Mouse (Mus musculus) brain, embryonic 14.5 days (tissue): ENCODE data around the gene Odf2l.
A peak's percentile ranks its signal among the peaks of the same experiment; 100 is the strongest.

ENCODE experiments used
- CTCF ChIP-seq: fragments of 200-500 bp; IDR thresholded peaks from 2 replicates; pipeline ENCODE4 v1.5.1; 2012; ENCODE audit warnings: inconsistent platforms, mild to moderate bottlenecking, moderate library complexity, borderline replicate concordance; ENCODE audit not compliant: insufficient read depth, insufficient read length; ENCODE audit errors: extremely low read depth
- POLR2A ChIP-seq: fragments of 200-500 bp; IDR thresholded peaks from 2 replicates; pipeline ENCODE4 v1.6.1; 2012; ENCODE audit warnings: mild to moderate bottlenecking, inconsistent platforms, borderline replicate concordance; ENCODE audit not compliant: poor library complexity, insufficient read depth, insufficient read length, severe bottlenecking; ENCODE audit errors: extremely low read depth

- TF ChIP-seq CTCF (peak; percentile 14; the same call in 1 of the 2 replicates), POLR2A (no peak)
Measured at GRCm38 (mm10) chr3:145105773-145106504, 12.4 kb upstream of the Odf2l start.
